Mouse (Mus musculus): Measurements from ENCODE around the gene Scoc. TPM values are rescaled to one million over a fixed set of nuclear protein-coding genes. Genes with fewer than 3 reads are reported as not detected.
"Not testable (repeated sequence)": the region's sequence is repeated elsewhere in the genome, so short reads cannot be mapped to it uniquely, and the experiment has no call there.

Scoc gene
- polyA plus RNA-seq (2017; shearing (Covaris generic)): 10 to 100 TPM; 28.3 to 38.3 TPM

DNA sequence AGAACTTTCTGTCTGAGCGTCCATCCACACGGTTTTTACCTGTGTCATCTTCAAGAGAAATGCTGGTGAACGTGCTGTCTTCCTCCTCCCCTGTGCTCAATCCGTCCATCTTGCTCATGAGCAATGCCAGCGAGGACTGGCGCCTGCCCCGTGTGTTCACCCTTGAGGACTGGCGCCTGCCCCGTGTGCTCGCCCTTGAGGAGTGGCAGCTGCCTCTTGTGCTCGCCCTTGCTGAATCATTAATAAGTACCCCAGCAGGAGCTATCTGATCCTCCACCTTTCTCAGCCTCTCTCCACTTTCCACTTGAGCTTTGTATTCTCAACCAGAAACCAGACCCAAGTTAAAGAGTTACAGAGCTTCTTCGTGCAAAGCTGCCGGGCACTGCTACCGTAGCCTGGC, at the start of gene Scoc:
Gene Scoc (minus strand): TSS at position 170 of the 400 bp plus-strand sequence.
- ATAC-seq: no peak

DNA sequence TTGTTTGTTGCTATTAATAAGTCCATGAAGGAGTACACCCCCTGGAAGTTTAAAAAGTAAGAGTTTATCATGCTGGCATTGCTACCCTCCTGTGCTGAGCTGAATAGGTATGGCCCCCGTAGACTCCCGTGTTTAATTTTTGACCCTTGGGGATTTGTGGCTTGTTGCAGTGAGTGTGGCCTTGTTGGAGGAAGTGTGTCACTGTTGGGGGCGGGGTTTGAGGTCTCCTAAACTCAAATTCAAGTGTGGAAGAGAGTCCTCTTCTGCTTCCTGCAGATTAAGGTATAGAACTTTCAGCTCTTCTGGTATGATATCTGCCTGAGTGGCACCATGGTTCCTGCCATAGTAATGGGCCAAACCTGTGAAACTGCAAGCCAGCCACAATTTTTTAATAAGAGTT, 1.4 kb upstream of the Scoc start:
- ATAC-seq: no peak

DNA sequence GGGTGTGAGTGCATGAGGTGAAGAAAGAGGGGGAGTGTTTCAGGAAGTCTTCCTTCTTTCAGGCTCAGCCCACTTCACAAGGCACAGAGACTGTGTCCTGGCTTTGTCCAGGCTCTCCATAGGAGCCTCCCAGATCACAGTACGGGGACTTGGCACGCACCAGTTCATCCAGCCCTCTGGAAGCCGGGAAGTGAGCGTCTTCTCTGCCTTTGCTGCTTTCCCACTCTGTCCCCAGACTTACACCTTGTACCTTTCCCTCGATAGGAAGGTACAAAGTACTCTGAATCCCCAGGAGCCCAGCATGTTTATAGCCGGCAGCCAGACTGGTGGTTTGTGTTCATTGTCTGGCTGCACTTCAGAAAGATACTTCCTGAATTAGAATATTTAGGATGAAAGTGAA, 1.1 kb downstream of the Scoc start:
- ATAC-seq: no peak

DNA sequence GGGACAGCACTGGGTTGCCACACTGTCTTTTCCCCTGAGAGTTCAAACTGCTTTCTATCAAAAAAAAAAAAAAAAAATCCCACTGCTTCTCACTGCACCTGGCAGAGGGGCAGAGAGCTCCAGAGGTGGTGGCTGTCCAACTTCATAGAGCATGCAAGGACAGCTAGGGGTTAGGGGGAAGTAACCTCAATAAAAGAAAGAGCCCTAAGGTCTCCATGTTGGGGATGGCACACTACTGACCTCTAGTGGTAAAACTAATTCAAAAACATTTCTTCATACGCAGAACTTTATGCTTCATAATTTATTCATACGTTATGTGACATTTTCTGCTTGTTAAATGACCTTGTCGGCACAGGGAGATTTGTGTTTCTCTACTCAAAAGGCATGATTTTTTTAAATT, 7.1 kb downstream of the Scoc start:
- ATAC-seq: peak; percentile 60

DNA sequence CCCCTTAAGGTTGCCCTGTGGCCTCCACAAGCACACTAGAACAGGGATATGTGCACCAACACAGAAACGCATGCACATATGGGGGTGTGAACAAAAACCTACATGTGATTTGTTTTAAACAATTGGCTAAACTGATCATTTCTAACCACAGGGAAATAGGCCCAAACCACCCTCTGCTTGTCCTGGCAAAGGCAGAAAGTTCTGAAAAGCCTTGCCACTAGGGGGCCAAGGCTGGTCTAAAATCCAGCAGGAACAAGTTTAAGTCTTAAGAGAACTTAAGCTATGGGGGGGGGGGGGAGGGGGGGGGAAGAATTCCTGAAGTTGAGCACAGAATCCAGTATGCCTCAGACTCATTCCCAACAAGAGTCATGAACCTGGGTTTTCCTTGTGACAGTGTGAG, 8.2 kb downstream of the Scoc start:
- ATAC-seq: no peak

DNA sequence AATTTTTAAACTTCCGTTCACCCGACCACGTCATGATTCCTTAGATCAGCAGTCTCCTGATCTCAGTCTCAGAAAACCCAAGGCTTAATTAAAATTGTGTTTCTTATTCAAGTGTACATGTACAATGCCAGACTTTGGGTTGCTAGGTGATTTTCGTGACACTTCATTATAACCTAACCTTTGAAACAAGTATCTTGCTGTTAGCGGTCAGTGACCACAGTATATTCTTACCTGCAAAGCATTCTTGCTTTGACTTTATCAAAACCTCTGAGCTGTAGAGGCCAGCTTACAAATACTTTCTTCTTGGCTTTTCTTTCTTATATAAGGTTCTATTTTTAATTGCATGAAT, 15.2 kb downstream of the Scoc start:
- ATAC-seq: no peak

DNA sequence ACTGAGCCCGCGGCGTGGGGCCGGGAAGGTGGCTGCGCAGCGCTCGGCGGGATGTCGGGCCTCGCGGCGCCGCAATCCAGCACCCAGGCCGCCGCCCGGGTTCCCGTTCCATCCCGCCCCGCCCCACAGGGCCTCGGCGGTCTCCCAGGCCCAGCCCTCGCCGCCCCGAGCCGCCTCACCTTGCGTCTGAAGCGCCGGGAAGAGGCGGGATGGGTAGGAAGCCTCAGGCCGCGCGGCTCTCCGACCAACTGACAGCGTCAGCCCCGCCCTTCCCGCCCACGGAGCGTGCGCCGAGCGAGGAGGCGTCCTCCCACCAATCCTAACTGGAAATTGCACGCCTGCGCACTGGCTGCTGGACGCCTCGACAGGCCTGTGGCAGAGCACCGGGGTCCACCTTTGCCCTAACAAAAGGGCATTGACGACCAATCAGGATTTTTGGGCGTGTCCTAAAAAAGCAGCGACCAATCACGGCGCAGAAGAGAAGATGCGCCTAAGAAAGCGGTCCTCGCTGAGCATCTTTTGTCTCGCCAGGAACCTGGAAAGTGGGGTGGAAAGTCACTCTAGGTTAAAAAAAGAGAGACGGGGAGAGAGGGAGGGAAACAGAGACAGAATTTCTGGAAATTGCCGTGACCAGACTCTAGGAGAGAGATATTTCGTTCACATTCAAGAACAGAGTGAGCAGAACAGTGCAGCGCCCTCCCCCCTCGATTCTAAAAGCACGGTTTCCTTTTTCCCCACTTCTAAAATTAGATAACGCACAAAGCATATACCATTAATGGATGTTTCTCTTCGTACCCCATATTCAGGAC, 15.7 kb downstream of the Scoc start:
- peak; percentile 96 for ATAC-seq

DNA sequence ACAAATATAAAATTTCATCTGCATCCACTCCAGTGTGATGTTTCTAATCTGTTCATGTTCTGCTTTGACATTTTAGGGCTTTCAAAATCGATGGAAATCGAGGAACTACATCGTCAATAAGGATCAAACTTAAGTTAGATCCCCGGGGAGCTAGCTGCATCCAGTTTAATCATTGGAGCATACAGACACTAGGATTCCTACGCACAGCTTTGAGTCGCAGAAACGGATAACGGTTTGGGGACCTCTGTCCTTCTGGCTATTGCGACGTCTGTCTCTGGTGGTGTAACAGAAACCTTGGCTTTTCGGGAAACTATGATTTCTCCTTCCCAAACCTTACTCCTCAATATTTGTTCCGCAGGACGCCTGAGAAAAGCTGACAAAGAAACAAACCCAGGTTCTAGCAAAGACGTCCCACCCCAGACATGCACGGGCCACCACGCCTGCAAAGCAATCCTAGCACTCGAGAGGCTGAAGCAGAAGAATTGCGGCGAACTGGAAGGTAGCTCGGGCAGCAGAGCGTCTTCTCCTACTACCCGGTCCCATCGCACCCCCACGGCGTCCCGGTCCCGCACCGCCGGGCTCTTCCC, 16.4 kb downstream of the Scoc start:
- no peak for ATAC-seq

DNA sequence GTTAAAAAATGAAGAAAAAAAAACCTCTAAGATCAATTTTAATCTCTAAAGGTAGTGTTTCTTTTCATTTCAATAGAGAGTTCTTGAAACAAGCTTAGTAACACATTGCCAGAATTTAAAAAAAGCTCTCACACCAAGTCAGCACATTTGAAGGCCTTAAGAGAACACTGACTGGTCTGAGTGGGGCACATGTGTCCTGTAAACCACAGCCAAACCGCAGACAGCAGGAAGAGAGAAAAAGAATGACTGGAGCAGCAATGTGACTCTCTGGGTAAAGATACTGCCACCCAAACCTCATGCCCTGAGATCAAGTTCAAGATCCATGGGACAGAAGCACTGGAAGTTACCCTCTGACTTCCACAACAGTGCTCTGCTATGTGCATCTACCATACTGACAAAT, 21.1 kb downstream of the Scoc start:
- ATAC-seq: no peak

DNA sequence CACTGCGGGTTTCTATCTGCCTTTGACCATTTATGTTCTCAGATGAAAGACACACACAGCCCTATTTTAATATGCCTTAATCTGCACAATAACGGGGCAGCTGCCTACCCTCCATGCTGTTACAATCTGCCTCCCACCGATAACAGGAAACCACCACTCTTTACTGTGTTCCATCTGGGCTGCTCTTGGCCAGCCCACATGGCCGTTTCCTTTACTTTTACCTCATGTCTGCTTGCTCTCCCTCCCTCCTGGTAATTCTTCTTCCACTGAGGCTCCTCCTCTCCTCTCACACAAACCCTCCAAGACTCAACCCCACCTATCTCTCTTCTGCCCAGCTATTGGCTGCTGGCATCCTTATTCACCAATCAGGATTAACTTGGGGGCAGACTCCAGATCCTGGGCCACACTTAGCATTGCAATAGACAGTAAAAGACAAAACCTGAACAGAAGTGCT, 29.1 kb downstream of the Scoc start:
- ATAC-seq: no peak

DNA sequence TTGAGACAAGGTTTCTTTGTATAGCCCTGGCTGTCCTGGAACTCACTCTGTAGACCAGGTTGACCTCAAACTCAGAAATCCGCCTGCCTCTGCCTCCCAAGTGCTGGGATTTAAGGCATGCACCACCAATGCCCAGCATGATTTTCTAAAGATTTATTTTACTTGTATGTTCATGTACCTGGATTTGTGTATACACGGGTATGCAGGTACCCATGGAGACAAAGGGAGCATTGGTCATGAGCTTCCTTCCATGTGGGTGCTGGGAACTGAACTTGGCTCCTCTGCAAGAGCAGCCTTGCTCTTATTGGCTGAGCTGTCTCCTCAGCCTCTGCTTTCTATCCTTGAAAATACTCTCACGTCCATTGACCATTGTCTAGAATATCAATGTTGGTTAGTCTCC, 29.6 kb downstream of the Scoc start:
- ATAC-seq: not testable (repeated sequence)

DNA sequence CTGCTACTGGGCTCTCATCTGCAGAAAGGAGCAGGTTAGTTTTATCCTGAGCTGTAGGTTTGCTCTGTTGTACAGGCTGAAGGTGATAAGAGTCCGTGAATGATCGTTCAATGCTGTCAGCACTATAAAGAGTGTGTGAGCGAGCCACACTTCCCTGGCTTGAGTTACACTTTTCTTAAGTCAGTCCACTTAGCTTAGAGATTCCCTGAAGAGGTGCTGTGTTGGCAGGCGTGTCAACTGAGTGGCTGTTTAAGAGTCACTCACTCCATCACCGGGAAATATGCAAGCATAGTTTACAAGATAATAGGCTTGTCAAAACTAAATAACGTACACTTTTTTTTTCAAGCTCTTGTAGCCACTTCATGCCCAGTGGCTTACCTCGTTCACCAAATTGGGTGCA, 31.2 kb downstream of the Scoc start:
- ATAC-seq: no peak

DNA sequence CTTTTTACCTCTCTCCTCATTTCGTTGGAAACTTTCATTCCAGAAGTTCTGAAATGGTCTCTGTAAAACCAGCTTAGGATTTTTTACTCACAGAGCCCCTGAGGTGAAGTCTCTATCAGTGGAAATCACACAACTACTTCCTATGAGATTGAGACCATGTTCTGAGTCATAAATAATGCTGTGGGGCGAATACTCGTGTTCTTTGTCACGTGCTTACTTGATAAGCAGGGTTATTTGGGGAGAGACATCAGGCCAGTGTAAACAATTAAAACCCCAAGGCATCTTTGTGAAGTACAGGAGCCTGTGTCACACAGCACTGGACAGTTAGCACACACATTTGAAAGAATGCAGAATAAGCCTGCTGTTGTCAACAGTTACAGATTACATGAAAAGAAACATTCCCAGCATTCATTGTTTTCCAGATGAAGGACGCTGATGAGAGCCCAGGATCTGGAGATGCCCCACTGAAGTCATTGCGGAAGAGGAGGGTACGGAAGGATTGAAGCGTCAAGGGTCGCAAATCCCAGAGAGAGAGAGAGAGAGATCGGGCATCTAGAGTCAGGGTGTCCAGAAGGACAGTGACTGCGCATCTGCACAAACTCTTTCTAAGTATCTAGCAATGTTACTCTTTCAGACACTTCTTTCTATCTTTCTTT, 32.0 kb downstream of the Scoc start:
- no peak for ATAC-seq

DNA sequence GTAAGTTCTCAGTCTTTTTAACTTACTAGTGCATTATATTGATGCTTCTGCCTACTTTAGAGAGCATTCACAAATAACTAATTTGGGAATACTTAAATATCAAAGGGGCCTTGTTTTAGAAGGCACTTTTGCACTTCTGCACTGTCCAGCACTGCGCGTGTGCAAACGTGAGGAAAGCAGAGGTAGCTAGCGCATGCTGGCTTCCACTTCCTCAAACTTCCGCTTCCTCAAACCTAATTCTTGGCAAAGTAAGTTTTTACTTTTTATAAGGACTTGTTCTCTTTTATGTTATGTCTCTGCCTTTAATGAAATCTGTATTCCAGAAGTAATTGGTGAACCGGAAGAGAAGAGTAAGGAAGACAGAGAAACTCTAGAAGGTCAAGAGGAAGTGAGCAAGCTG, 33.0 kb downstream of the Scoc start:
- ATAC-seq: no peak

DNA sequence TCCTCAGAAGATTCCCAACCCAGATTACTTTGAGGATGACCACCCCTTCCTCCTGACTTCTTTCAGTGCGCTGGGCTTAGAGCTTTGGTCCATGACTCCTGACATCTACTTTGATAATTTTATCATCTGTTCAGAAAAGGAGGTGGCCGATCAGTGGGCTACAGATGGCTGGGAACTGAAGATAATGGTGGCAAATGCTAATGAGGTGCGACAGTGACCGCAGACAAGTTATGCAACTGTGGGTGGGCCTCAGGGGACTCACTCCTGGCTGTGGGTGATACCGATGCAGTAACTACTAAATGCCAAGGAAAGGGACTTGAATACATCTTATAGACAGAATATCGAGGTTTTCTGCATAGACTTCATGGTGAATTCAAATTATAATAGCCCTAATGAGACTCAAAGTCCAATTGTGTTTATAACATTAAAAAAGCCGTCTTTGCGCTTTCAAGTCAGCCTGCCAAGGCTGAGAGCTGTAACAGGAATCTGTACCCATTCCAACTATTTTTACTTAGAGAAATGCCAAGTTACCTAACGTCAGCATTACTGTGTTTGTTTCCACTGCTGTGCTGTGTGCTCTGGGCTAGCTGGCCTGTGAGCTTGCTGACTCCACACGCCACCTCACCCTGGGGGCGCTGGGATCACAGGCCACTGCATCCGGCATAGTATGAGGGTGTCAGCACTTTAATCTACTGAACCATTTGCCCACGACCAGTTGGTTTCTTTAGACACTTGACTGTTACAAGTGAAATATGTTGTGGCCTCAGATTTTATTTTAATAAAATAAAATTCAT, 35.0 kb downstream of the Scoc start:
- no peak for ATAC-seq

DNA sequence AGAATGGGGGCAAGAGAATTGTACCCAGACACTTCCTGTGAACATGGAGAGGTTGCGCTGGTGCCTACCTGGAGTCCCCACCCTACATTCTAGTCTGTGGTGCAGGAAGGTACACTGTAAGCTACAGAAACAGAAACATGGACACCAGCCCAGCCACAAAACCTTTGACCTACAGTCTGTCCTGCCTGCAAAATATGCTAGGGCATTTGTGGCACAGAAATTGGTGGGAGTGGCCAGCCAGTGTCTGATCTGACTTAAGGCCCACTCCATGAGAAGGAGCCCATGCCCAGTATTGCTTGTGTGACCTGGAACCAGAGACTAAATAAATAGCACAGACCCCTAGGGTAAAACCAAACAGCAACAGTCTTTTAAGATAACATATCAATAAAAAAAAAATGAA, 36.8 kb downstream of the Scoc start:
- no peak for ATAC-seq

DNA sequence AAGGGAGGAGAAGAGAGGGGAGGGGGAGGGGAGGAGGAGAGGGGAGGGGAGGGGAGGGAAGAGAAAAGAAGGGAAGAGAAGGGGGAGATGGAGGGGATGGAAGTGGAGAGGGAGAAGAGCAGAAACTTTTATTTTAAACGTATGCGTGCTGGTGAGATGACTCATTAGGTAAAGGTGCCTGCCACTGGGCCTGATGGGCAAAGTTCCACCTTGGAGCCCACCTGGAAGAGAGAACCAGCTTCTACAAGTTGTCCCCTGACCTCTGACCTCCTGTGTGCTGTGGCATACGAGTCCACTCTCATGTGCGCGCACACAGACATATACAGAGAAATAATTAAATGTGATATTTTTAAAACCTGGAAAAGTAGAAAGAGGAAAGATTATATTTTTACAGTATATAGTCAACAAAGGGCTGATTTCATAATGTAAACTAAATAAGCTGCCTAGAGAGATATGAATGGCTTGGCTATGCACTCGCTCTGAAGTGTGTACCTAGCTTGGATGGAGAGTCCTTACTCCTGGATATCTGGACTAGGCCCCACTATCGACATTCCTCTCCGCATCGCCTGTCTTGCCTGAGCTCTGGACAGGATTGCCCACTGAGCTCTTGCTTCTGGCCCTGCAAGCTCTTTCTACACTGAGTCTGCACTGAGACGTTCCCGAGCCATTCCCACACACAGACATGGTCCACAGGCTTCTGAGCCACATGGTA, 39.2 kb downstream of the Scoc start:
- ATAC-seq: no peak

DNA sequence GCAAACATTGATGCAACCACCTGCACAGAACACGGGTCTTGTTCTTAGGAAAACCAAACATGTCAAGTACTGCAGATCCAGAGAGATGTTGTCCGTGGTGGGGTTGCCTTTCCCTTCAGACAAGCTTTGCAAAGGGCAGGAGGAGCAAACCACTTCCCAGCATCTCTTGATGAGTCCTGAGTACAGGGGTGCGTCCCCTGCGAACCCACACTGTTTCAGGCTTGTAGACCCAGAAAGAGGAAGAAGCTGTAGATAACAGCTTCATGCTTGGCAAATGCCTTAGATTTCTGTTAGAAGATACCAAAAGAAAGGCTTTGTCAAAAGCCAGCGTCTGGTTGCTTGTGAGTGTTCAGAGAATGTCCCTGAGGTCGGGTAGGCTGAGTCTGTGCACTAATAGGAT, 40.2 kb downstream of the Scoc start:
- no peak for ATAC-seq

DNA sequence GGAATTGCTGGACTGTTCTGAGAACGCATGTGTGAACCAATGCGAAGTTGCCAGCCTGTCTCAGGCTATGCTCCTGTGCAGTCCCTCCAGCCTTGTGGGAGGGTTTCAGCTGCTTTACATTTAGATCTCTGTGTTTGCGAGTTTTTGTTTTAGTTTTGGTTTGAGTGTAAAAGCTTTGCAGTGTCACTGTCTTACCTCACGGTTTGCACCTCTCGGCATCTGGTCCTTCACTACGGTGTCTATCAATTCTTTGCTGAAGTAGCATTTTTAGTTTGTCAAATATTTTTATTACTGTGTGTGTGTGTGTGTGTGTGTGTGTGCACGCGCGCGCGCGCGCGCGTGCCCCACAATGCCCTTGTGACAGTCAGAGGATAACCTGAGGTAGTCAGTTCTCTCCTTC, 41.3 kb downstream of the Scoc start:
- no peak for ATAC-seq

DNA sequence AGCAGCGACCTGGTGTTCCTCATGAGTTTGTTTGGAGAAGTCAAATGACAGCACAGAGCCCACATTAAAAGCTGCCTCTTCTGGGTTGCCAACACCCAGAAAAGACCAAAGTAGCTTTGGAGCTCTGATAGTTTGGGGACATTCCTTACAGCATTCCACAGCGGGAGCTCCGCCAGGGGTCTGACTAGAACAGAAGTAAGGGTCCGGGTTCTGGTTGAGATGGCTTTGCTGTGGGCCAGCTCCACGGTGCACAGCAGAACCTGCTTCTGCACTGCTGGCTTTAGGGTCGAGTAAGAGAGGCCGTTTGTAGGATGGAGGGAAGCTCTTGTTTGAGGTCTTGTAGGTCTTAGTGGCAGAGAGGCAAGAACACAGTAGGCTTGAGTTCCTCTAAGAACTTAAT, 49.7 kb downstream of the Scoc start:
- ATAC-seq: no peak

DNA sequence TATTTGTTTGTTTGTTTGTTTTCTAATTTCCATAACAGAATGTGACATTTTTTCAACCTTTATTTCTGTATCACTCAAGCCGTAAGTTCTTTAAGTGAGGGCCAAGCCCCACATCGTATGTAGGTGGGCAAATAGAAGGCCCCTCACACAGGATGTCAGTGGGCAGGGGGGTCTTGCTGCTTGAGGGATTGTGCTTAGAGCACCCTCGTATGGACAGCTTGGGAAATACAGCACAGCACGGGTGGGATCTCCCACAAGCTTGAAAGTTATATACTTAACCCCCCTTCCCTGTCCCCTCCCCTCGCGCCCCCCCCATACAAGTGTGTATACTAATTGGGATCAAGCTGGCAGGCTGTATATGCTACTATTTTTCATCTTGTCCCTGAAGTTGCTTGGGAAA, 51.4 kb downstream of the Scoc start:
- no peak for ATAC-seq

DNA sequence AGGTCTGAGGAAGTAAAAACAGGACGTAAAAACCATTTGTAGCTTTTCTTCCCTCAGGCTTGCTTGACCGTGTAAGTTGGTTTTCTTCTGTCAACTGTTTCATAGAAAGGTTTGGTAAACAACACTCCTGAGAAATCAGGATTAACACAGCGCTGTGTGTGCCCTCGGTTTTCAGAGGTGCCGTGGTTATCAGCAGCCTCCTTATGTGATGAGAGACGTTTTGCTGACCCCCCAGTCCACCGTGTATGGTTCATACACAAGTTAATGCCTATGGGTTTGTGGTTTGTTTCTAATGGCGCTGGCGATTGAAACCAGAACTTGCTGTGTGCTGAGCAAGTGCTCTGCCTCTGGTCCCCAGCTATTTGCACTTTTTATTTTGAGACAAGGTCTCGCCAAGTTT, 52.6 kb downstream of the Scoc start:
- no peak for ATAC-seq

DNA sequence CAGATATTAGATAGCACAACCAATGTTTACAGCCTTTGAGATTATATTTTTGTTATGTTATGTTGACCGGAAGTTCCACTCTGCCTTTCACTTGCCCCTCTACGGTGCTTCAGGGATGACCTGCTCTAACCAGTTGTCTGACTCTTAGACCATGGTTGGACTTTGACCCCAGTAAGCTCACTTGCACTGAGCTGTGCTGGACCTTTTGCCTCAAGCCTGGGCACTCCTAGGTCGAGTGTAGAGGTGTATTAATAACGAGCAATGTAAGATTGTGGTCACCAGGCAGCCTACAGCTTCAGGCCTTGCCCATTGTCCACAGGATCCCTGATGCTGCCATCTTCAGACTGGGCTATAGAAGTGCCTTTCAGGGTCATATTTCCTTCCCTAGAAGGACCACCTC, 60.5 kb downstream of the Scoc start:
- ATAC-seq: no peak

Data from CD4-positive, CD25-positive, alpha-beta regulatory T cell, adult 4 months (primary cell).